Mouse (Mus musculus) MEL (cell line): ENCODE results near the gene Usp5. TPM values are rescaled to one million over a fixed set of nuclear protein-coding genes. Genes with fewer than 3 reads are reported as not detected.

Experiments used
- DNase-seq: peaks from one replicate; pipeline ENCODE4 v3.0.0; 2011; ENCODE audit warnings: low read depth, low spot score
- H3K27ac ChIP-seq: 2 replicates; pipeline ENCODE4 v1.5.1; 2012; ENCODE audit warnings: low read depth, mild to moderate bottlenecking, control low read depth, low read length, moderate library complexity; ENCODE audit not compliant: control insufficient read depth
- H3K27me3 ChIP-seq, 2 experiments: fragments of 150-350 bp in 1 of 2; sonication (generic) in 1 of 2; 2 replicates each; pipeline ENCODE4 v1.6.1; 2012; ENCODE audit warnings: low read length in 2 of 2, mild to moderate bottlenecking in 2 of 2, improper control_type of control experiment in 1 of 2, moderate library complexity in 1 of 2; ENCODE audit not compliant: insufficient read depth in 2 of 2, control insufficient read depth in 1 of 2
- H3K36me3 ChIP-seq, 2 experiments: 2 replicates each; pipeline ENCODE4 v1.6.1; 2012 to 2014; ENCODE audit warnings: low read length in 2 of 2, improper control_type of control experiment in 1 of 2, inconsistent platforms in 1 of 2, mild to moderate bottlenecking in 1 of 2; ENCODE audit not compliant: insufficient read depth in 2 of 2, control insufficient read depth in 1 of 2
- H3K4me1 ChIP-seq, 2 experiments: fragments of 150-350 bp in 1 of 2; sonication (generic) in 1 of 2; 2 replicates each; pipeline ENCODE4 v1.6.1; 2012; ENCODE audit warnings: low read length in 2 of 2, improper control_type of control experiment in 1 of 2, mild to moderate bottlenecking in 1 of 2; ENCODE audit not compliant: insufficient read depth in 2 of 2, control insufficient read depth in 1 of 2
- H3K4me3 ChIP-seq, 2 experiments: fragments of 150-350 bp in 1 of 2; sonication (generic) in 1 of 2; 2 replicates each; pipeline ENCODE4 v1.5.1; 2012; ENCODE audit warnings: low read depth in 2 of 2, low read length in 2 of 2, mild to moderate bottlenecking in 2 of 2, moderate library complexity in 2 of 2, control low read depth in 1 of 2, improper control_type of control experiment in 1 of 2; ENCODE audit not compliant: control insufficient read depth in 1 of 2, insufficient read depth in 1 of 2
- H3K79me2 ChIP-seq: 2 replicates; pipeline ENCODE4 v1.6.1; 2012; ENCODE audit warnings: mild to moderate bottlenecking, low read length, moderate library complexity; ENCODE audit not compliant: control insufficient read depth, poor library complexity, insufficient read depth
- H3K9ac ChIP-seq: 2 replicates; pipeline ENCODE4 v1.6.1; 2012; ENCODE audit warnings: low read depth, mild to moderate bottlenecking, control low read depth, low read length, moderate library complexity; ENCODE audit not compliant: control insufficient read depth, poor library complexity, severe bottlenecking
- H3K9me3 ChIP-seq: fragments of 150-350 bp; sonication (generic); replicated peaks from 2 replicates; pipeline ENCODE4 v1.6.1; 2012; ENCODE audit warnings: mild to moderate bottlenecking, low read length, improper control_type of control experiment, moderate library complexity; ENCODE audit not compliant: insufficient read depth
- BHLHE40 ChIP-seq: IDR thresholded peaks from 2 replicates; pipeline ENCODE4 v1.6.1; 2012; ENCODE audit warnings: low read depth, mild to moderate bottlenecking, inconsistent platforms, low read length, improper control_type of control experiment, borderline replicate concordance
- CHD1 ChIP-seq: IDR thresholded peaks from 2 replicates; pipeline ENCODE4 v1.6.1; 2012; ENCODE audit warnings: low read depth, mild to moderate bottlenecking, inconsistent platforms, low read length, improper control_type of control experiment
- CHD2 ChIP-seq: IDR thresholded peaks from 2 replicates; pipeline ENCODE4 v1.6.1; 2011; ENCODE audit warnings: low read length, improper control_type of control experiment
- E2F4 ChIP-seq: IDR thresholded peaks from 2 replicates; pipeline ENCODE4 v1.6.1; 2011; ENCODE audit warnings: low read depth, low read length, improper control_type of control experiment, borderline replicate concordance
- EP300 ChIP-seq, 2 experiments: IDR thresholded peaks; 2 replicates each; pipeline ENCODE4 v1.6.1; 2011; ENCODE audit warnings: improper control_type of control experiment in 2 of 2, low read length in 2 of 2, low read depth in 1 of 2, mild to moderate bottlenecking in 1 of 2
- HCFC1 ChIP-seq: IDR thresholded peaks from 2 replicates; pipeline ENCODE4 v1.6.1; 2012; ENCODE audit warnings: low read depth, mild to moderate bottlenecking, inconsistent platforms, low read length, improper control_type of control experiment, moderate library complexity
- KAT2A ChIP-seq: conservative IDR thresholded peaks from 2 replicates; pipeline ENCODE4 v1.6.1; 2012; ENCODE audit warnings: low read depth, low read length, improper control_type of control experiment, inconsistent platforms
- MAX ChIP-seq: IDR thresholded peaks from 2 replicates; pipeline ENCODE4 v1.6.1; 2011; ENCODE audit warnings: low read length, improper control_type of control experiment
- MAZ ChIP-seq: IDR thresholded peaks from 2 replicates; pipeline ENCODE4 v1.6.1; 2012; ENCODE audit warnings: low read depth, mild to moderate bottlenecking, inconsistent platforms, low read length, improper control_type of control experiment
- MEF2A ChIP-seq: IDR thresholded peaks from 2 replicates; pipeline ENCODE4 v1.6.1; 2014; ENCODE audit warnings: low read depth, mild to moderate bottlenecking, inconsistent platforms, low read length, improper control_type of control experiment; ENCODE audit not compliant: poor library complexity, insufficient replicate concordance, severe bottlenecking; ENCODE audit errors: extremely low read depth
- POLR2AphosphoS5 ChIP-seq: IDR thresholded peaks from 2 replicates; pipeline ENCODE4 v1.6.1; 2012; ENCODE audit warnings: low read depth, borderline replicate concordance, mild to moderate bottlenecking, inconsistent platforms, low read length, moderate library complexity, mixed read lengths
- RAD21 ChIP-seq: IDR thresholded peaks from 2 replicates; pipeline ENCODE4 v1.6.1; 2011; ENCODE audit warnings: mild to moderate bottlenecking, low read depth, low read length, improper control_type of control experiment
- SIN3A ChIP-seq: IDR thresholded peaks from 2 replicates; pipeline ENCODE4 v1.6.1; 2012; ENCODE audit warnings: low read length, improper control_type of control experiment, inconsistent platforms
- SMC3 ChIP-seq: IDR thresholded peaks from 2 replicates; pipeline ENCODE4 v1.6.1; 2011; ENCODE audit warnings: low read depth, low read length, improper control_type of control experiment
- TCF12 ChIP-seq: IDR thresholded peaks from 2 replicates; pipeline ENCODE4 v1.6.1; 2014; ENCODE audit warnings: low read depth, mild to moderate bottlenecking, inconsistent platforms, low read length, improper control_type of control experiment, moderate library complexity
- UBTF ChIP-seq: IDR thresholded peaks from 2 replicates; pipeline ENCODE4 v1.6.1; 2012; ENCODE audit warnings: low read depth, mild to moderate bottlenecking, inconsistent platforms, low read length, improper control_type of control experiment, moderate library complexity, borderline replicate concordance; ENCODE audit not compliant: insufficient read depth
- USF1 ChIP-seq: IDR thresholded peaks from 2 replicates; pipeline ENCODE4 v1.6.1; 2014; ENCODE audit warnings: low read depth, mild to moderate bottlenecking, inconsistent platforms, low read length, improper control_type of control experiment, moderate library complexity
- ZKSCAN1 ChIP-seq: IDR thresholded peaks from 2 replicates; pipeline ENCODE4 v1.6.1; 2012; ENCODE audit warnings: low read depth, mild to moderate bottlenecking, inconsistent platforms, low read length, improper control_type of control experiment, moderate library complexity
- ZMIZ1 ChIP-seq: IDR thresholded peaks from 2 replicates; pipeline ENCODE4 v1.6.1; 2012; ENCODE audit warnings: low read depth, mild to moderate bottlenecking, inconsistent platforms, low read length, improper control_type of control experiment, moderate library complexity
- ZNF384 ChIP-seq: IDR thresholded peaks from 2 replicates; pipeline ENCODE4 v1.6.1; 2012; ENCODE audit warnings: low read depth, mild to moderate bottlenecking, inconsistent platforms, low read length, improper control_type of control experiment
- polyA plus RNA-seq, 2 experiments: library from polyadenylated mRNA; stranded (reverse) in 1 of 2; unstranded in 1 of 2; fragments of >175 nt in 1 of 2; fragments of >200 nt in 1 of 2; gene quantifications; 2 replicates each; pipeline versions ENCODE4 v1.2.1 to v1.2.4; 2012; ENCODE audit warnings: low replicate concordance in 2 of 2, low read depth in 1 of 2; ENCODE audit not compliant: insufficient read length in 2 of 2, insufficient read depth in 1 of 2, missing spikeins in 1 of 2
- total RNA-seq: library from RNA; depleted of rRNA; stranded (reverse); fragments of 300-350 nt; gene quantifications from 2 replicates; pipeline ENCODE4 v1.2.3, GENCODE M21; 2012

Usp5 gene
- total and polyA plus RNA-seq, 3 experiments, result 102 to 129 TPM; not detected in 1

DNA sequence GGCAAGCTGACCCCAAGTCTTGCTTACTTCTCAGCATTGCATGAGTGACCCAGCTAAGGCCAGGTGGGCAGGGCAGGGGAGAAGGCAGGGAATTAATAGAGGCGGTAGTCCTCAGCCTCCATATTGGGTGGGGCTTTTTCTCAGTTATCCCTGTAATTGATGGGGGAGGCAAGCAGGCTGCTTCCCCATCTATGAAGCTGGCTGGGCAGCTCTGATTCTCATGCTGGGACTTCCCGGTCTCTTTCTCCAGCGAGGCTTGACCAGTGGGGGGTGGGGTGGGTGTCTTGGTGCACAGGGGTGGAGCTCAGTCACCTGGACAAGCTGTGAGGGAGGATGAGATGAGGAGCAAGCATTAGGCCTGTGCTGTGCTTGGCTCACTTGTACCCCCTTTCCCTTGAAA is 32.5 kb upstream of the Usp5 start:
- H3K27me3 ChIP-seq, result peaks cover 4 to 11% of the 10 kb centered on the region in 2 experiments
- no peak overlapping the region for H3K27ac ChIP-seq
- H3K4me1 ChIP-seq, result no peaks in the 10 kb centered on the region; a peak in 2 of 4 replicates
- no peaks in the 10 kb centered on the region for H3K9me3 ChIP-seq
- no peak for TF ChIP-seq ZMIZ1
- no peak for TF ChIP-seq ZKSCAN1
- no peak for TF ChIP-seq MAX
- TF ChIP-seq EP300 (IDR thresholded peaks at IDR 0.05; ENCODE audit: low read depth in 1 of 2, low read length in 2 of 2), result no peak
- no peak for TF ChIP-seq HCFC1
- no peak for TF ChIP-seq ZNF384
- no peak for TF ChIP-seq UBTF
- no peak for TF ChIP-seq BHLHE40
- no peak for TF ChIP-seq RAD21
- TF ChIP-seq SIN3A, result no peak
- no peak for TF ChIP-seq SMC3
- no peak for TF ChIP-seq USF1
- TF ChIP-seq CHD1, result no peak
- TF ChIP-seq KAT2A, result no peak
- TF ChIP-seq POLR2AphosphoS5, result no peak
- no peak for TF ChIP-seq MAZ
- no peak for TF ChIP-seq CHD2
- TF ChIP-seq E2F4, result no peak
- no peak for TF ChIP-seq MEF2A
- no peak for TF ChIP-seq TCF12
- DNase-seq, result no peak
- no peaks in the 10 kb centered on the region for H3K79me2 ChIP-seq
- no peak overlapping the region for H3K4me3 ChIP-seq
- no peaks in the 10 kb centered on the region for H3K36me3 ChIP-seq
- H3K9ac ChIP-seq, result no peak overlapping the region

- Histone ChIP-seq H3K9me3 (no peaks in the 10 kb centered on the region), H3K27ac (no peak overlapping the region), H3K9ac (no peak overlapping the region), H3K4me3 (no peak overlapping the region), H3K36me3 (no peaks in the 10 kb centered on the region), H3K79me2 (no peaks in the 10 kb centered on the region), H3K27me3 (peaks cover 4 to 11% of the 10 kb centered on the region in 2 experiments; a peak in 3 of 4 replicates), H3K4me1 (no peaks in the 10 kb centered on the region; a peak in 2 of 4 replicates)
- TF ChIP-seq MEF2A, result no peak
- no peak for DNase-seq
Measured at GRCm38 (mm10) chr6:124861266-124861665, 32.0 kb upstream of the Usp5 start.
